Mouse (Mus musculus) activated CD4-positive, CD25-positive, alpha-beta regulatory T cell, adult 9 weeks (primary cell): Measurements from ENCODE around the gene Gm6880. TPM values are rescaled to one million over a fixed set of nuclear protein-coding genes. Genes with fewer than 3 reads are reported as not detected.

Experiments
- polyA plus RNA-seq: library from polyadenylated mRNA; unstranded; fragments of 100-300 nt; shearing (Covaris generic); gene quantifications from one replicate; pipeline ENCODE4 v1.2.1, GENCODE M21; 2017

Gene Gm6880
- polyA plus RNA-seq = not detected

GRCm38 (mm10) chrX:74481349-74481885 is at the start of gene Gm6880:
Gm6880 (minus strand) TSS chrX:74481399.

Other genes starting within 250 kb of the Gm6880 start
- gene Flna, start 231.6 kb downstream of the Gm6880 start, polyA plus RNA-seq = 396 TPM
- 67.6 TPM for gene Emd, start 226.7 kb downstream of the Gm6880 start, polyA plus RNA-seq
- gene Rpl10, start 210.6 kb downstream of the Gm6880 start, polyA plus RNA-seq = 80.4 TPM
- gene Taz, start 199.5 kb downstream of the Gm6880 start, polyA plus RNA-seq = 138 TPM
- 26.5 TPM for gene Dnase1l1, start 199.1 kb downstream of the Gm6880 start, polyA plus RNA-seq
- 177 TPM for gene Atp6ap1, start 184.3 kb downstream of the Gm6880 start, polyA plus RNA-seq
- gene Gdi1, start 176.4 kb downstream of the Gm6880 start, polyA plus RNA-seq = 297 TPM
- gene Fam50a, start 168.4 kb downstream of the Gm6880 start, polyA plus RNA-seq = 47.3 TPM
- gene Plxna3, start 152.3 kb downstream of the Gm6880 start, polyA plus RNA-seq = 6.3 TPM
- 53.3 TPM for gene Lage3, start 127.8 kb downstream of the Gm6880 start, polyA plus RNA-seq
- 68.2 TPM for gene Ubl4a, start 108.2 kb downstream of the Gm6880 start, polyA plus RNA-seq
- 43.9 TPM for gene Slc10a3, start 108.0 kb downstream of the Gm6880 start, polyA plus RNA-seq
- gene Fam3a, start 88.1 kb downstream of the Gm6880 start, polyA plus RNA-seq = 43.8 TPM
- gene Ikbkg, start 88.1 kb downstream of the Gm6880 start, polyA plus RNA-seq = 61.0 TPM
- gene G6pdx, start 52.2 kb downstream of the Gm6880 start, polyA plus RNA-seq = 64.7 TPM
- not detected for gene Olfr1326-ps1, start 93.5 kb upstream of the Gm6880 start, polyA plus RNA-seq
- not detected for gene Olfr1325, start 111.3 kb upstream of the Gm6880 start, polyA plus RNA-seq
- gene Gm5640, start 164.2 kb upstream of the Gm6880 start, polyA plus RNA-seq = not detected